Mouse (Mus musculus): Measurements from ENCODE around the gene Ptcd3.

DNA sequence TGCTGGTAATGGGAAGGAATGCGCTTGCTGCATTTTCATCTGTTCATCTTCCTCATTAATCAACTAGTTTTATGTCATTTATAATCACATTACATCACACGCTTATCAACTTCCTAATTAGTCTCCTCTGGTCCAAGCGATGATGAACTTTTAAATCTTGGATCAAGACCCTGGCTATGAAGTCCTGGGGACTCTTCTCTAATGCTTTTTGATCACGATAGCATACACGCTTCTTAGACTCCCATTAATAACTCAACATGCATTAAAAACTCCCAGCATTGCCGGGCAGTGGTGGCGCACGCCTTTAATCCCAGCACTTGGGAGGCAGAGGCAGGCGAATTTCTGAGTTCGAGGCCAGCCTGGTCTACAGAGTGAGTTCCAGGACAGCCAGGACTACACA is 834 bp upstream of the Ptcd3 start:
- TF ChIP-seq POLR2A (IDR thresholded peaks at IDR 0.05; ENCODE audit: low read depth, low read length) (no peak), CTCF (IDR thresholded peaks at IDR 0.05; ENCODE audit: extremely low read depth, insufficient read depth, insufficient read length, insufficient replicate concordance) (no peak)

Data from spleen, adult 2 months (tissue).